Mouse (Mus musculus): ENCODE measurements around the gene Col15a1. TPM values are rescaled to one million over a fixed set of nuclear protein-coding genes. Genes with fewer than 3 reads are reported as not detected.

Col15a1 gene
- polyA plus RNA-seq, 1 experiment: 1.6 TPM

- Histone ChIP-seq H3K9ac (ENCODE audit: low read depth, poor library complexity, severe bottlenecking) (no peak overlapping the region), H3K36me3 (ENCODE audit: control insufficient read depth, insufficient read depth, low read length, poor library complexity, severe bottlenecking) (no peaks in the 10 kb centered on the region), H3K9me3 (replicated peaks; ENCODE audit: control insufficient read depth, insufficient read depth, low read length, poor library complexity, severe bottlenecking) (no peaks in the 10 kb centered on the region), H3K4me3 (ENCODE audit: low read depth, low read length) (no peak overlapping the region), H3K27me3 (ENCODE audit: control insufficient read depth, insufficient read depth, low read length, poor library complexity, severe bottlenecking) (no peaks in the 10 kb centered on the region), H3K27ac (ENCODE audit: insufficient read depth, low read length) (no peak overlapping the region), H3K4me1 (ENCODE audit: control insufficient read depth, insufficient read depth, low read length) (no peaks in the 10 kb centered on the region)
- TF ChIP-seq CTCF (IDR thresholded peaks at IDR 0.05; ENCODE audit: low read depth, low read length): no peak
- no peak for TF ChIP-seq EP300 (IDR thresholded peaks at IDR 0.05; ENCODE audit: insufficient read depth, low read depth, low read length)
- TF ChIP-seq POLR2A (IDR thresholded peaks at IDR 0.05; ENCODE audit: insufficient read depth, low read length): no peak
These were observed 67.0 kb downstream of the Col15a1 start for GRCm38 (mm10) chr4:47274911-47275310.

- Histone ChIP-seq H3K4me3 (ENCODE audit: low read depth, low read length) (no peak overlapping the region), H3K4me1 (ENCODE audit: control insufficient read depth, insufficient read depth, low read length) (no peaks in the 10 kb centered on the region), H3K27ac (ENCODE audit: insufficient read depth, low read length) (no peak overlapping the region), H3K36me3 (ENCODE audit: control insufficient read depth, insufficient read depth, low read length, poor library complexity, severe bottlenecking) (no peaks in the 10 kb centered on the region), H3K27me3 (ENCODE audit: control insufficient read depth, insufficient read depth, low read length, poor library complexity, severe bottlenecking) (no peaks in the 10 kb centered on the region), H3K9me3 (replicated peaks; ENCODE audit: control insufficient read depth, insufficient read depth, low read length, poor library complexity, severe bottlenecking) (no peaks in the 10 kb centered on the region), H3K9ac (ENCODE audit: low read depth, poor library complexity, severe bottlenecking) (no peak overlapping the region)
- TF ChIP-seq POLR2A (IDR thresholded peaks at IDR 0.05; ENCODE audit: insufficient read depth, low read length) (no peak), CTCF (IDR thresholded peaks at IDR 0.05; ENCODE audit: low read depth, low read length) (no peak), EP300 (IDR thresholded peaks at IDR 0.05; ENCODE audit: insufficient read depth, low read depth, low read length) (no peak)
These were observed 70.4 kb downstream of the Col15a1 start for GRCm38 (mm10) chr4:47278397-47278796.

- no peaks in the 10 kb centered on the region for H3K36me3 ChIP-seq (ENCODE audit: control insufficient read depth, insufficient read depth, low read length, poor library complexity, severe bottlenecking)
- H3K9ac ChIP-seq (ENCODE audit: low read depth, poor library complexity, severe bottlenecking): no peak overlapping the region
- TF ChIP-seq POLR2A (IDR thresholded peaks at IDR 0.05; ENCODE audit: insufficient read depth, low read length) (no peak), EP300 (IDR thresholded peaks at IDR 0.05; ENCODE audit: insufficient read depth, low read depth, low read length) (no peak), CTCF (IDR thresholded peaks at IDR 0.05; ENCODE audit: low read depth, low read length) (no peak)
- no peaks in the 10 kb centered on the region for H3K9me3 ChIP-seq (replicated peaks; ENCODE audit: control insufficient read depth, insufficient read depth, low read length, poor library complexity, severe bottlenecking)
- H3K27ac ChIP-seq (ENCODE audit: insufficient read depth, low read length): no peak overlapping the region
- H3K27me3 ChIP-seq (ENCODE audit: control insufficient read depth, insufficient read depth, low read length, poor library complexity, severe bottlenecking): no peaks in the 10 kb centered on the region
- H3K4me1 ChIP-seq (ENCODE audit: control insufficient read depth, insufficient read depth, low read length): no peaks in the 10 kb centered on the region
- no peak overlapping the region for H3K4me3 ChIP-seq (ENCODE audit: low read depth, low read length)
These were observed 71.2 kb downstream of the Col15a1 start for GRCm38 (mm10) chr4:47279085-47279707.

GRCm38 (mm10) chr4:47280126-47280525 lies 72.2 kb downstream of the Col15a1 start:
- Histone ChIP-seq H3K27me3 (ENCODE audit: control insufficient read depth, insufficient read depth, low read length, poor library complexity, severe bottlenecking) (no peaks in the 10 kb centered on the region), H3K36me3 (ENCODE audit: control insufficient read depth, insufficient read depth, low read length, poor library complexity, severe bottlenecking) (no peaks in the 10 kb centered on the region), H3K27ac (ENCODE audit: insufficient read depth, low read length) (no peak overlapping the region), H3K9me3 (replicated peaks; ENCODE audit: control insufficient read depth, insufficient read depth, low read length, poor library complexity, severe bottlenecking) (no peaks in the 10 kb centered on the region), H3K4me3 (ENCODE audit: low read depth, low read length) (no peak overlapping the region), H3K4me1 (ENCODE audit: control insufficient read depth, insufficient read depth, low read length) (no peaks in the 10 kb centered on the region), H3K9ac (ENCODE audit: low read depth, poor library complexity, severe bottlenecking) (no peak overlapping the region)
- TF ChIP-seq POLR2A (IDR thresholded peaks at IDR 0.05; ENCODE audit: insufficient read depth, low read length) (no peak), EP300 (IDR thresholded peaks at IDR 0.05; ENCODE audit: insufficient read depth, low read depth, low read length) (no peak), CTCF (IDR thresholded peaks at IDR 0.05; ENCODE audit: low read depth, low read length) (no peak)

- no peaks in the 10 kb centered on the region for H3K4me1 ChIP-seq (ENCODE audit: control insufficient read depth, insufficient read depth, low read length)
- TF ChIP-seq EP300 (IDR thresholded peaks at IDR 0.05; ENCODE audit: insufficient read depth, low read depth, low read length): no peak
- TF ChIP-seq CTCF (IDR thresholded peaks at IDR 0.05; ENCODE audit: low read depth, low read length): no peak
- TF ChIP-seq POLR2A (IDR thresholded peaks at IDR 0.05; ENCODE audit: insufficient read depth, low read length): no peak
- H3K4me3 ChIP-seq (ENCODE audit: low read depth, low read length): no peak overlapping the region
- H3K27ac ChIP-seq (ENCODE audit: insufficient read depth, low read length): no peak overlapping the region
- no peak overlapping the region for H3K9ac ChIP-seq (ENCODE audit: low read depth, poor library complexity, severe bottlenecking)
- no peaks in the 10 kb centered on the region for H3K36me3 ChIP-seq (ENCODE audit: control insufficient read depth, insufficient read depth, low read length, poor library complexity, severe bottlenecking)
- H3K9me3 ChIP-seq (replicated peaks; ENCODE audit: control insufficient read depth, insufficient read depth, low read length, poor library complexity, severe bottlenecking): no peaks in the 10 kb centered on the region
- no peaks in the 10 kb centered on the region for H3K27me3 ChIP-seq (ENCODE audit: control insufficient read depth, insufficient read depth, low read length, poor library complexity, severe bottlenecking)
These were observed 74.1 kb downstream of the Col15a1 start for GRCm38 (mm10) chr4:47281920-47282682.

- Histone ChIP-seq H3K9me3 (replicated peaks; ENCODE audit: control insufficient read depth, insufficient read depth, low read length, poor library complexity, severe bottlenecking) (no peaks in the 10 kb centered on the region), H3K4me3 (ENCODE audit: low read depth, low read length) (no peak overlapping the region), H3K4me1 (ENCODE audit: control insufficient read depth, insufficient read depth, low read length) (no peaks in the 10 kb centered on the region), H3K9ac (ENCODE audit: low read depth, poor library complexity, severe bottlenecking) (no peak overlapping the region), H3K36me3 (ENCODE audit: control insufficient read depth, insufficient read depth, low read length, poor library complexity, severe bottlenecking) (no peaks in the 10 kb centered on the region), H3K27me3 (ENCODE audit: control insufficient read depth, insufficient read depth, low read length, poor library complexity, severe bottlenecking) (no peaks in the 10 kb centered on the region), H3K27ac (ENCODE audit: insufficient read depth, low read length) (no peak overlapping the region)
- TF ChIP-seq EP300 (IDR thresholded peaks at IDR 0.05; ENCODE audit: insufficient read depth, low read depth, low read length) (no peak), CTCF (IDR thresholded peaks at IDR 0.05; ENCODE audit: low read depth, low read length) (no peak), POLR2A (IDR thresholded peaks at IDR 0.05; ENCODE audit: insufficient read depth, low read length) (no peak)
These were observed 76.3 kb downstream of the Col15a1 start for GRCm38 (mm10) chr4:47284311-47284710.
